Mouse (Mus musculus): ENCODE results near the gene Trank1.
A peak's percentile ranks its signal among the peaks of the same experiment; 100 is the strongest.

Gene Trank1

GRCm38 (mm10) chr9:111311031-111311842 lies at the start of gene Trank1:
Trank1 (plus strand) TSS chr9:111311739.
- no peak for DNase-seq (ENCODE audit: low read depth, low spot score)

- DNase-seq (ENCODE audit: low read depth, low spot score): no peak
Observed at GRCm38 (mm10) chr9:111267998-111268397, 43.5 kb upstream of the Trank1 start.

GRCm38 (mm10) chr9:111270606-111271005 lies 40.9 kb upstream of the Trank1 start:
- no peak for DNase-seq (ENCODE audit: low read depth, low spot score)

GRCm38 (mm10) chr9:111271056-111271433 lies 40.5 kb upstream of the Trank1 start:
- DNase-seq (ENCODE audit: low read depth, low spot score): no peak

GRCm38 (mm10) chr9:111271434-111272160 lies 39.9 kb upstream of the Trank1 start, which contains the start of the genes Mlh1 and Epm2aip1:
Mlh1 (minus strand) TSS chr9:111271791.
Epm2aip1 (plus strand) TSS chr9:111271929.
- peak; percentile 100 for DNase-seq (ENCODE audit: low read depth, low spot score)

- DNase-seq (ENCODE audit: low read depth, low spot score): no peak
Observed at GRCm38 (mm10) chr9:111272356-111272755, 39.2 kb upstream of the Trank1 start.

GRCm38 (mm10) chr9:111272996-111273785 lies 38.3 kb upstream of the Trank1 start:
- no peak for DNase-seq (ENCODE audit: low read depth, low spot score)

GRCm38 (mm10) chr9:111273958-111274357 lies 37.6 kb upstream of the Trank1 start:
- no peak for DNase-seq (ENCODE audit: low read depth, low spot score)

- no peak for DNase-seq (ENCODE audit: low read depth, low spot score)
Observed at GRCm38 (mm10) chr9:111275156-111275555, 36.4 kb upstream of the Trank1 start.

GRCm38 (mm10) chr9:111285061-111285460 lies 26.5 kb upstream of the Trank1 start:
- DNase-seq (ENCODE audit: low read depth, low spot score): no peak

- no peak for DNase-seq (ENCODE audit: low read depth, low spot score)
Observed at GRCm38 (mm10) chr9:111285676-111286075, 25.9 kb upstream of the Trank1 start.

GRCm38 (mm10) chr9:111286468-111286867 lies 25.1 kb upstream of the Trank1 start:
- DNase-seq (ENCODE audit: low read depth, low spot score): no peak

- DNase-seq (ENCODE audit: low read depth, low spot score): no peak
Observed at GRCm38 (mm10) chr9:111287956-111288355, 23.6 kb upstream of the Trank1 start.

- no peak for DNase-seq (ENCODE audit: low read depth, low spot score)
Observed at GRCm38 (mm10) chr9:111289294-111289831, 22.2 kb upstream of the Trank1 start.

- DNase-seq (ENCODE audit: low read depth, low spot score): peak; percentile 65
Observed at GRCm38 (mm10) chr9:111289832-111290339, 21.7 kb upstream of the Trank1 start.

- DNase-seq (ENCODE audit: low read depth, low spot score): no peak
Observed at GRCm38 (mm10) chr9:111290539-111291100, 20.9 kb upstream of the Trank1 start.

GRCm38 (mm10) chr9:111293234-111293633 lies 18.3 kb upstream of the Trank1 start:
- no peak for DNase-seq (ENCODE audit: low read depth, low spot score)

- no peak for DNase-seq (ENCODE audit: low read depth, low spot score)
Observed at GRCm38 (mm10) chr9:111294911-111295310, 16.6 kb upstream of the Trank1 start.

- no peak for DNase-seq (ENCODE audit: low read depth, low spot score)
Observed at GRCm38 (mm10) chr9:111295323-111295722, 16.2 kb upstream of the Trank1 start.

- DNase-seq (ENCODE audit: low read depth, low spot score): no peak
Observed at GRCm38 (mm10) chr9:111296433-111296832, 15.1 kb upstream of the Trank1 start.

GRCm38 (mm10) chr9:111298606-111299005 lies 12.9 kb upstream of the Trank1 start:
- no peak for DNase-seq (ENCODE audit: low read depth, low spot score)

Data from retina, adult 2 months (tissue).